Mouse (Mus musculus) heart, embryonic 10.5 days (tissue): ENCODE results near the gene Gm33543. TPM values are rescaled to one million over a fixed set of nuclear protein-coding genes. Genes with fewer than 3 reads are reported as not detected.
A peak's percentile ranks its signal among the peaks of the same experiment; 100 is the strongest.

Experiments
- DNase-seq: peaks from one replicate; pipeline ENCODE4 v3.0.0-alpha.2; 2017; ENCODE audit warnings: low spot score
- H3K27ac ChIP-seq: fragments of 300-500 bp; sonication (generic); 2 replicates; pipeline ENCODE4 v1.5.1; 2016; ENCODE audit warnings: mild to moderate bottlenecking
- H3K27me3 ChIP-seq: fragments of 300-500 bp; sonication (generic); 2 replicates; pipeline ENCODE4 v1.6.1; 2016; ENCODE audit warnings: mild to moderate bottlenecking; ENCODE audit not compliant: poor library complexity, insufficient read depth, severe bottlenecking
- H3K36me3 ChIP-seq: fragments of 300-500 bp; sonication (generic); 2 replicates; pipeline ENCODE4 v1.6.1; 2016; ENCODE audit warnings: mild to moderate bottlenecking, moderate library complexity
- H3K4me1 ChIP-seq: fragments of 300-500 bp; sonication (generic); 2 replicates; pipeline ENCODE4 v1.6.1; 2016; ENCODE audit warnings: mild to moderate bottlenecking
- H3K4me3 ChIP-seq: fragments of 300-500 bp; sonication (generic); 2 replicates; pipeline ENCODE4 v1.5.1; 2016; ENCODE audit warnings: mild to moderate bottlenecking, moderate library complexity
- H3K9me3 ChIP-seq: fragments of 300-500 bp; sonication (generic); 2 replicates; pipeline ENCODE4 v1.6.1; 2016; ENCODE audit warnings: mild to moderate bottlenecking, moderate library complexity
- WGBS: fragments of 180-500 bp; shearing (Covaris S2); methylation state at CpG from one replicate; pipeline ENCODE4 v1.1.7; 2016; 5-methylcytosine and 5-hydroxymethylcytosine counted together
- polyA plus RNA-seq: library from polyadenylated mRNA; unstranded; fragments of >200 nt; fragmentation: Nextera tagmentation; extraction: Ambion mirVana; gene quantifications from 2 replicates; pipeline ENCODE4 v1.2.1, GENCODE M21; 2016

The Gm33543 gene
- polyA plus RNA-seq = not detected in 2 replicates

DNA sequence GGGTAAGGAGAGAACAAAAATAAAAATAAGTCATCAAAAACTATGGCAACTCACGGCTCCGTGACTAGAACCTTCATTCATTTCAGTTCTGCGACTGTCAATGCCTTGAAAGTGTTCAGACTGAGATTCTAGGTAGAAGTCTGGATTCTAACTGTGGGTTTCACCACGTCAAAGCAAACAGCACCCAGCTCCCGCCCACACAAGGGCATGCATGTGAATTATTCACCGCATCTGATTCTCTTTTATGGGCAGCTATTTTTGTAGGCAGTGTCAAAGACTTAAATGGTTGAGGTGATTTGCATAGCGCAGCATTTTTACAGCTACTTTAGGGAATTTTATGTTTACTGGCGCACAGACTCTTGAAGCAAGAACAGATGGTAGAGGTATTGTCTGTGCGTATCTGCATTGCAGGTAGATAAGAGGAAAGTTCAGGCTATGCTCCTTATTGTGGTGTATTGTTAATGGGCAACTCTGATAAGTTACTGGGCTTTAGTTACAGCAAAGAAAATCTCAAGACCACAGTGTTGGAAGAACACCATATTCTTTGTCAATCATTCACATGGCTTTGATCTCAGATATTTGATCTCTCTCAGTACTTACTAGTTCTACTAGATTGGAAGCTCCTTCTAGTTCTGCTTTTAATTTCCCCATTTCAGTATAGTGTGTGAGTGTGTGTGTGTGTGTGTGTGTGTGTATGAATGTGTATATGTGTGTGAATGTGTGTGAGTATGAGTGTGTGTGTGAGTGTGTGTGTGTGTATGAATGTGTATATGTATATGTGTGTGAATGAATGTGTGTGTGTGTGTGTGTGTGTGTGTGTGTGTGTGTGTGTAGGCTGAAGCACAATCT lies at the start of gene Gm33543:
Gene Gm33543, minus strand, starts transcription at position 142 of the 849 bp plus-strand sequence.
- Histone ChIP-seq H3K27me3 (no peaks in the 10 kb centered on the region), H3K27ac (no peak within 1 kb of the TSS), H3K4me3 (no peak within 1 kb of the TSS), H3K9me3 (no peaks in the 10 kb centered on the region), H3K4me1 (no peaks in the 10 kb centered on the region), H3K36me3 (no peaks in the 10 kb centered on the region)
- DNase-seq = no peak
- WGBS = 88% methylated on average over 9 of the region's 9 CpGs

DNA sequence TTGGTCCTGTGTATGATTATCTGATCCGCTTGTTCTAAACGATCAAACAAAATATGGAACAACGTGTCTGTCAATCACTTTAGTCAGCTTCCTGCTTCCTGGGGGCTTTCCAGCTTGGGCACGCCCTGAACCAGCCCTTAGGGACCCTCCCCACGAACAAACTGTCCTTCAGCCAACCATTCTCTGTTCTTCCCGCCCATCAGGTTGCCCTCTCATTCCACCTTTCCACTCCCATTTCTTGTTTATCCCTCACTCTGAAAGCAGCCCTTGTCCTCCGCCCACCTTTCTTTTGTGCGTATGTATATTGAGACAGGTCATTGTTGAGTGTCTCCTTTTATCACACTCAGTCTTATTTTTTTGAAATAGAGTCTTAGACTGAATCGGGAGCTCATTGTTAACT lies 49.4 kb upstream of the Gm33543 start:
- 78% methylated on average over 9 of the region's 9 CpGs for WGBS
- DNase-seq = no peak
- H3K4me3 ChIP-seq = no peak overlapping the region

DNA sequence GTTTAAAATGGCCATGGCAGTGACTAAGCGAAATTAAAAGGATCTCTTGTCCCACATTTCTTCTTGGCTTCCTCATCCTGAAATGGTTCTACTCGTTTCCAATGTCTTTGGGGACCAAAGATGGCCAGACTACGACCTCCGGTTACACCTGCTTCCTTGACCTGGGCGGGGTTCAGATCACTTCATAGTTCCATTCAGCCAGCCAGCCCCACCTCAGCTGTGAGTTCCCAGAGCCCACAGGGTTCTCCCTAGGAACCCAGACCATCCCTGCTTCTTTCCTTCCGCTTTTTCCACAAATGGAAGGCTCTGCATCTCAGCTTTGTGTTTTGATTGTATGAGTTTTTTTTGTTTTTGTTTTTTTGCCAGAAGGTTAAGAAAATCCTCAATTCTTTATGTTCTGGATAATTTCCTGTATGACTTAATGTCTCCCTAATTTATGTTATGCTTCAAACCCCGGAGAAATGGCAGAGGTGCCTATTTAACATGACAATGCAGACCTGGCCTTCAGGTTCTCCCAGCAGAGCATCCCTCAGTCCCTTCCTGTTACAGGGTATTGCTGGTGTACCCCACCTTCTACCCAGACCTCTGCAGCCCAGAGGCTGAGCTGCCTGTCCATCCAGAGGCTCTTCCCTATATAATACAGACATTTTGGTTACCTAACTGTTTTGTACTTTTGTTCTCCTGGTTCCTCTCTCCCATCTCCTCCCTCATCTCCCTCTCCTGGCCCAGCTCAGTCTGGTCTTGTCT lies 48.7 kb upstream of the Gm33543 start:
- Histone ChIP-seq H3K9me3 (no peaks in the 10 kb centered on the region), H3K27ac (no peak overlapping the region), H3K4me3 (no peak overlapping the region), H3K27me3 (no peaks in the 10 kb centered on the region), H3K36me3 (no peaks in the 10 kb centered on the region), H3K4me1 (peaks cover 6% of the 10 kb centered on the region; the same call in 1 of the 2 replicates)
- DNase-seq = no peak
- WGBS = 77% methylated on average over 7 of the region's 7 CpGs

More for the DNA sequence above, 49.4 kb upstream of the Gm33543 start:
- H3K9me3 ChIP-seq = no peaks in the 10 kb centered on the region
- no peak overlapping the region for H3K27ac ChIP-seq
- peaks cover 6% of the 10 kb centered on the region; the same call in 1 of the 2 replicates for H3K4me1 ChIP-seq
- H3K27me3 ChIP-seq = no peaks in the 10 kb centered on the region
- no peaks in the 10 kb centered on the region for H3K36me3 ChIP-seq

DNA sequence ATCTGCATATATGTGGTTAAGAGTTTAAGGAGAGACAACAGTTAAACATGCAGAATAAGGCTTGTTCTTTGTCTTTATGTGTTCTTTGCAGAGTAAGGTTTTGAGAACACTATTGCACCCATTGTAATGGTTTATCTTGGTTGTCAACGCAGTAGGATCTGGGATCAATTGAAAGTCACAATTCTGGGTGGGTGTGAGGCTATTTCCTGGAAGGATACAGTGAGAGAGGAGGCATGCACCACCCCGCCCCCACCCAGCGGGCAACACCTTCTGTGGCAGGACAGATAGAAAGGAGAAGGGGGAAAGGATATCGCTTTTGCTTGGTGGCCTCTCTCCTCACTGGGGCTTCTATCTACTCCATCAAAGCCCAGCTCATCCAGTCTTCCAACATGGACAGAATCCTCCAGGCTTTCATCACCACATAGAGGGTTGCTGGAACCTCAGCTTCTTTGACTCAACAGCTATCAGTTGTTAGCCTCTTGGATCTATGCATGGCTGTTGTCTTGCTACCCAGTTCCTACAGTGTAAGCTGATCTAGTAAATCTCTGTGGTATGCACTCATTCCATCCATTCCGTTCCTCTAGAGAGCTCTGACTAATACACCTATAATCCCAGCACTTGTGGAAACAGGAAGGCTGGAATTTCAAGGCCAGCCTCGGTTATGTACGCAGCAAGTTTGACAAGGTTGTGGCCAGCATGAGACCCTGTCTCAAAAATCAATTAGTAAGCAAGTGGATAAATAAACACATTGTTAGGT lies 41.2 kb upstream of the Gm33543 start:
- H3K27ac ChIP-seq = no peak overlapping the region
- H3K36me3 ChIP-seq = no peaks in the 10 kb centered on the region
- peaks cover 10% of the 10 kb centered on the region for H3K4me1 ChIP-seq
- DNase-seq = no peak
- H3K27me3 ChIP-seq = no peaks in the 10 kb centered on the region
- no peak overlapping the region for H3K4me3 ChIP-seq
- 49% methylated on average over 7 of the region's 7 CpGs for WGBS
- no peaks in the 10 kb centered on the region for H3K9me3 ChIP-seq

DNA sequence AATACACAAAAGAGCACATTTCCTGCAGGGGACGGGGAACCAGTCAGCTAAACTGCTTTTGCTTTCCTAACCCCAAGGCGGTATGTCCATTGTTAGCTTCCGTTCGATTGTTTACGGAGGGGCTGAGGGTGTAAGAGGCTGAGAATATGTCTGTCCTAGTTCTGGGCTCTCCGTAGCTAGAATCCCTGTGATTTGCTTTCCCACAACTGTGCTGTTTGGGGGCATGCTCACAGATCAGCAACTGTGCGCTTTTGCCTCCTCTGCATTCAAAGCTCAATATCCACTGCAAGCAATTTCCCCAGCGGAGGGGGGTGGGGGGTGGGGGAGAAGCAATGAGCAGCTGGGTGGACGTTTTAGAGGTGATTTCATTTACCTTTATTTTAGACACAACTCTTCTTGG lies 39.3 kb upstream of the Gm33543 start:
- Histone ChIP-seq H3K4me1 (peaks cover 10% of the 10 kb centered on the region), H3K27ac (no peak overlapping the region), H3K27me3 (no peaks in the 10 kb centered on the region), H3K9me3 (no peaks in the 10 kb centered on the region), H3K36me3 (no peaks in the 10 kb centered on the region), H3K4me3 (no peak overlapping the region)
- 67% methylated on average over 9 of the region's 9 CpGs for WGBS
- peak; percentile 69 for DNase-seq

DNA sequence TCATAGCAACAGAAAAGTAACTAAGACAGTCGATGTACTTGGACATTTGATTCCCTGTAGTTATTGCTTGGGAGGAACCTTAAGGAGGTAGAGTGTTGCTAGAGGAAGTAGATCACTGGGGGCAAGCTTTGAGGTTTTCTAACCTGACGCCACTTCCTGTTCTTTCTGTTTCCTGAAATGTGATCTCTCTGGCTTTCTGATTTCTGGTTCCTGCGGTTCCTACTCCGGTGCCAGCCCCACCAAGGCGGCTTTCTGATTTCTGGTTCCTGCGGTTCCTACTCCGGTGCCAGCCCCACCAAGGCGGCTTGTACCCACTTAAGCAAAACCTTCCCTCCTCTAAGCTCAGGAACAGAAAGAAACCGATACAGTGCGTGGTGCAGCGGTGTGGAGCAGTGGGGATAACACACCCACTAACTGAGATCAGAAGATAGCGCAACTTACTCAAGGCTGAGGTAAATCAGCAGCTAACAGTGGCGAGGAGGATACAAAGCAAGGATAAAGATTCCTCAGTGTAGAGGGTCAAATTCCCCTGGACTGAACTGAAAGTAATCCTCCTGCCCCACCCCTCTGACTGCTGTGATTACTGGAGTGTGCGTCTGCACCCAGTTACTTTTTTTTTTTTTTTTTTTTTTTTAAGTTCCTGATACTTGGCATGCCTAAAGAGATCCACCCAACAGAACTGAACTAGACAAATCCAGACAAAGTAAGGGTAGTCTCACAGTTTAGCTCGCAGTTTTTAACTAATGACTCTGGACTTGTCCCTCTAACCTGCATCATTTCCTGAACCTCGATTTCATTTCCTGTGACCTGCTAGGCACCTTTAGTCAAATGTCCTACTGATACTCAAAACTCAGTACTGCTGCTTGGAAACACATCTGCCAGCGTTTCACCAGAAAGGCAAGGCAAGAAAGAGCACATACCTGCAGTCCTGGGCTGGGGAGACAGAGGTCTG lies 37.5 kb upstream of the Gm33543 start:
- H3K36me3 ChIP-seq = no peaks in the 10 kb centered on the region
- H3K9me3 ChIP-seq = no peaks in the 10 kb centered on the region
- peak; percentile 24 for DNase-seq
- no peaks in the 10 kb centered on the region for H3K27me3 ChIP-seq
- H3K27ac ChIP-seq = no peak overlapping the region
- H3K4me1 ChIP-seq = peaks cover 10% of the 10 kb centered on the region
- H3K4me3 ChIP-seq = no peak overlapping the region
- 78% methylated on average over 17 of the region's 17 CpGs for WGBS

DNA sequence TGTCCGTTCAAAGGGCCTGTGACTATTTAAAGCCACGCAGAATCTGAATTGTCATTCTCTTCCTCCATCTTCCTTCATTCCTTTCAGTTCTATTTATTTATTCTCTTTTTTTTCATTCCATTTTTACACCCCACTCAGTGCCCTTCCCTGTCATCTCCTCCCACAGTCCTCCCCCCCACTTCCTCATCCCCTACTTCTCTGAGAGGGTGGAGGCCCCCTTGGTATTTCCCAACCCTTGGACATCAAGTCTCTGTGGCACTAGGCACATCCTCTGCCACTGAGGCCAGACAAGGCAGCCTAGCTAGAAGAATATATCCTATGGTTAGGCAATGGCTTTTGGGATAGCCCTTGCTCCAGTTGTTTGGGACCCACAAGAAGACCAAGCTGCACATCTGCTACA lies 28.1 kb upstream of the Gm33543 start:
- no peaks in the 10 kb centered on the region for H3K27me3 ChIP-seq
- H3K4me3 ChIP-seq = no peak overlapping the region
- no peaks in the 10 kb centered on the region for H3K4me1 ChIP-seq
- 90% methylated on average over 2 of the region's 2 CpGs for WGBS
- DNase-seq = no peak
- H3K27ac ChIP-seq = no peak overlapping the region
- H3K36me3 ChIP-seq = no peaks in the 10 kb centered on the region
- no peaks in the 10 kb centered on the region for H3K9me3 ChIP-seq

DNA sequence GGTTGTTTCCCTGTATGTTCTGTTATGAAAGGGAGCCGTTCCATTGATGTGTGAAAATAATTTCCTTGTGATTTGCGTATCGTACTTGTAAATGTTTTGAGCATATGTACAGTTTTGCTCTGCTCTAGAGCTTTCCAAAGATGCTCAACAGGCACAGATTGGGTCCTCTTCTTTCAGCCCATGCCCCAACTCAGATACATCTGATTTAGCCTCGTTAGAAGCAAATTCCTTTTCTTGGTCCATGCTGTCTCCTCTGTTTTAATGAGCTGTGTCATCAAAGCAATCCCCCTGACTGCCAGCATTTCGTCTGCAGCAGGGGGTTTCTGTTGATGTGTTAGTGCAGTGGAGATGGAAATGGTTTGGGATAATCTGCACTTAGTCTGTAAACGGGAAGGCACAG lies 25.6 kb upstream of the Gm33543 start:
- Histone ChIP-seq H3K36me3 (no peaks in the 10 kb centered on the region), H3K4me1 (peaks cover 12% of the 10 kb centered on the region), H3K27ac (no peak overlapping the region), H3K27me3 (no peaks in the 10 kb centered on the region), H3K4me3 (no peak overlapping the region), H3K9me3 (no peaks in the 10 kb centered on the region)
- no peak for DNase-seq
- 61% methylated on average over 6 of the region's 6 CpGs for WGBS

DNA sequence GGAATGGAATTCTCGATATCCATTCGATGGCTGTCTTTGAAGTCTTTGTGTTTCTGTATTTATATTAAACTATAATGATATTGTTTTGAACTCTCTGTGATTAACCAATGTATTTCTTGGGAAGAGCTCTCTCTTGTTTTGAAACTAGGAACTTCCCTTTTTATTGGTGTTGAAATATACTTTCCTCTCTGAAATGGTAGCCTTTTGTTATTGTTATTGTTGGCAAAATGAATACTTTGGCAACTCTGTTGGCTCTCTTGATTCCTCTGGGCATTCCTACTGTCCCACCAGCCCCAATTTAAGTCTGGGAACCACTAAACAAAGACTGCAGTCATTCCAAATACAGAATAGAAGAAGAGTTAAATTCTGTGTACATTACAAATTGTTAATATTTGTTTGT lies 24.9 kb upstream of the Gm33543 start:
- Histone ChIP-seq H3K27ac (no peak overlapping the region), H3K36me3 (no peaks in the 10 kb centered on the region), H3K9me3 (no peaks in the 10 kb centered on the region), H3K27me3 (no peaks in the 10 kb centered on the region), H3K4me3 (no peak overlapping the region), H3K4me1 (peaks cover 12% of the 10 kb centered on the region)
- WGBS = 90% methylated on average over 2 of the region's 2 CpGs
- DNase-seq = no peak

DNA sequence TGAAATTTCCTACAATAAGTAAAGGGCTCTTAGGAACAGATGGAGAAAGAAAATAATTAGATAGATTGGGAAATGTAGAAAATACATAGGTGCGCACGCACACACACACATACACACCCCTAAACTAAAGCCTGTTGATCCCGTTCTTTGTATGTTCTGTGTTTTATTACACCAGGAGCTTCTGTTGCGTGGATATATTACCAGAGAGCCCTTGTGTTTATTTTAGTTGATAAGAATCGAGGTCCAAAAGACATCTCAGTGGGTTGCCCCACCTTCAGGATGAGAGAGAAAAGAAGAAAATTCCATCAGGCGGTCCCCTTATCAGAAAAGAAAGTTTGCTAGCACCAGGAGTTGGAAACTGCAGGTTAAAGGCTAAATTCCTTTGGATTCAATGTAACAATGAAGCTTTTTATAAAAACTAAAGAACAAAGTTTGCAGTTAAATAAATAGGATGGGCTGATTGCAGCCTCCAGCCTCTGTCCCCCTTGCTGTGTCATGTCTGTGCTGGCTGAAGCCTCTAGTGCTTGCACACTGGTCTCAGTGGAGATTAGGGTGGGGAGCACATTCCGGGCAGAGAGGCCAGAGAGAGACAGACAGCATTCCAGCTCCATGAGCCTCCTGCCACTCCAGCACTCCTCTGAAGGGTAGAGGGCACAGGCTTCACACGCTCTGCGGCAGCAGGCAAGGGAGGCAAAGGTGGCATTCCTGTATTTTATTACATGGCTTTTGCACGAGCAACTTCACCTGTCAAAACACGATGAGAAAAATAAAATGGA lies 21.8 kb upstream of the Gm33543 start:
- H3K27me3 ChIP-seq = no peaks in the 10 kb centered on the region
- peak overlapping the region; percentile 56; the same call in 1 of the 2 replicates for H3K27ac ChIP-seq
- 43% methylated on average over 11 of the region's 11 CpGs for WGBS
- no peak overlapping the region for H3K4me3 ChIP-seq
- H3K36me3 ChIP-seq = no peaks in the 10 kb centered on the region
- no peaks in the 10 kb centered on the region for H3K9me3 ChIP-seq
- H3K4me1 ChIP-seq = peaks cover 12% of the 10 kb centered on the region
- peak; percentile 82 for DNase-seq

DNA sequence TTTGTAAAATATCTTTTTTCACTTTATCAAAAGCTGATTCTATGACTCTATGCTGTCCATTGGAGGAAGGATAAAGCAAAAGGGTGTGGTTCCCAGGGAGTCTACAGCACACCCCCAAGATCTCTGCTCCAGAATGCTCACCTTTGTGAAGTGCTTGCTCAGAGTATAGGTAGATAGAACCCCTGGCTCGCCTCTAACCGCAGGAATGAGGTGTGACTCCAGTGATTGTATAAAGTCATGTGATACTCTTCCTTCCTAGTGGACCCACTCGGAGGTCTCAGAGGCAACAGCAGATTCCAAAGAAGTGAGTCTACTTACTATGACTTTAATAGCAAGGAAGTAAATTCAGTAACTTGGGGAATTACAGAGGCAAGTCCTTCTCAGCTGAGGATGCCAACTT lies 19.9 kb upstream of the Gm33543 start:
- no peak overlapping the region for H3K4me3 ChIP-seq
- no peak for DNase-seq
- no peak overlapping the region for H3K27ac ChIP-seq
- no peaks in the 10 kb centered on the region for H3K27me3 ChIP-seq
- H3K36me3 ChIP-seq = no peaks in the 10 kb centered on the region
- 72% methylated on average over 3 of the region's 3 CpGs for WGBS
- H3K9me3 ChIP-seq = no peaks in the 10 kb centered on the region
- H3K4me1 ChIP-seq = peaks cover 12% of the 10 kb centered on the region
